Mouse (Mus musculus) small intestine, adult 2 months (tissue): Measurements from ENCODE around the gene Stim1. TPM values are rescaled to one million over a fixed set of nuclear protein-coding genes. Genes with fewer than 3 reads are reported as not detected.
"Not testable (repeated sequence)": the region's sequence is repeated elsewhere in the genome, so short reads cannot be mapped to it uniquely, and the experiment has no call there.

ENCODE experiments used
- H3K27ac ChIP-seq: fragments of 200-500 bp; 2 replicates; pipeline ENCODE4 v1.5.1; 2012; ENCODE audit warnings: low read depth, low read length, control low read depth, inconsistent platforms; ENCODE audit not compliant: insufficient read depth
- H3K27me3 ChIP-seq: fragments of 200-500 bp; 2 replicates; pipeline ENCODE4 v1.6.1; 2012; ENCODE audit warnings: mild to moderate bottlenecking, moderate library complexity, low read length, inconsistent platforms; ENCODE audit not compliant: control insufficient read depth, insufficient read depth
- H3K36me3 ChIP-seq: fragments of 200-500 bp; 2 replicates; pipeline ENCODE4 v1.6.1; 2012; ENCODE audit warnings: mild to moderate bottlenecking, low read length, control low read depth, inconsistent platforms; ENCODE audit not compliant: control insufficient read depth, insufficient read depth
- H3K4me1 ChIP-seq: fragments of 200-500 bp; 2 replicates; pipeline ENCODE4 v1.6.1; 2012; ENCODE audit warnings: low read length, inconsistent platforms, mixed read lengths; ENCODE audit not compliant: control insufficient read depth, insufficient read depth, insufficient read length
- H3K4me3 ChIP-seq: fragments of 200-500 bp; 2 replicates; pipeline ENCODE4 v1.5.1; 2012; ENCODE audit warnings: low read depth, mild to moderate bottlenecking, control low read depth, inconsistent platforms, low read length, moderate library complexity
- CTCF ChIP-seq: fragments of 200-500 bp; IDR thresholded peaks from 2 replicates; pipeline ENCODE4 v1.5.1; 2012; ENCODE audit warnings: low read depth, mild to moderate bottlenecking, control low read depth, inconsistent platforms, low read length, moderate library complexity, mixed read lengths; ENCODE audit not compliant: insufficient replicate concordance, insufficient read length; ENCODE audit errors: extremely low read depth
- POLR2A ChIP-seq: fragments of 200-500 bp; IDR thresholded peaks from 2 replicates; pipeline ENCODE4 v1.6.1; 2012; ENCODE audit warnings: low read depth, mild to moderate bottlenecking, control low read depth, inconsistent platforms, low read length, moderate library complexity
- WGBS: fragments of 180-500 bp; shearing (Covaris S2); methylation state at CpG from one replicate; pipeline ENCODE4 v1.1.7; 2018; 5-methylcytosine and 5-hydroxymethylcytosine counted together
- polyA plus RNA-seq: library from polyadenylated mRNA; depleted of rRNA; stranded (reverse); fragments of >200 nt; gene quantifications from 2 replicates; pipeline ENCODE4 v1.2.3, GENCODE M21; 2012; rRNA removed

The Stim1 gene
- polyA plus RNA-seq, 1 experiment, result 20.7 TPM

- TF ChIP-seq CTCF (no peak), POLR2A (no peak)
- Histone ChIP-seq H3K27me3 (no peaks in the 10 kb centered on the region), H3K4me3 (no peak overlapping the region), H3K36me3 (no peaks in the 10 kb centered on the region), H3K27ac (no peak overlapping the region), H3K4me1 (peaks cover 6% of the 10 kb centered on the region; the same call in 1 of the 2 replicates)
- WGBS, result 28% methylated on average over 5 of the region's 5 CpGs
These were observed 211.9 kb downstream of the Stim1 start for GRCm38 (mm10) chr7:102479368-102480078.

- WGBS, result 64% methylated on average over 4 of the region's 4 CpGs
- TF ChIP-seq POLR2A, result no peak
- TF ChIP-seq CTCF, result no peak
- no peaks in the 10 kb centered on the region for H3K36me3 ChIP-seq
These were observed 213.2 kb downstream of the Stim1 start for GRCm38 (mm10) chr7:102480821-102481220.

GRCm38 (mm10) chr7:102481579-102481978 lies 214.0 kb downstream of the Stim1 start, which contains the start of gene Olfr543:
TSS of gene Olfr543 (minus strand) at chr7:102481679.
- H3K4me1 ChIP-seq, result peaks cover 6% of the 10 kb centered on the region; the same call in 1 of the 2 replicates
- 92% methylated on average over 4 of the region's 4 CpGs for WGBS
- no peak within 1 kb of the TSS for H3K4me3 ChIP-seq
- no peak for TF ChIP-seq POLR2A
- no peak for TF ChIP-seq CTCF
- no peak within 1 kb of the TSS for H3K27ac ChIP-seq
- H3K36me3 ChIP-seq, result no peaks in the 10 kb centered on the region
- no peaks in the 10 kb centered on the region for H3K27me3 ChIP-seq

More at GRCm38 (mm10) chr7:102480821-102481220, 213.2 kb downstream of the Stim1 start:
- H3K4me3 ChIP-seq, result no peak overlapping the region
- H3K4me1 ChIP-seq, result peaks cover 6% of the 10 kb centered on the region; the same call in 1 of the 2 replicates
- no peaks in the 10 kb centered on the region for H3K27me3 ChIP-seq
- H3K27ac ChIP-seq, result no peak overlapping the region

- no peak for TF ChIP-seq CTCF
- no peak for TF ChIP-seq POLR2A
- H3K4me3 ChIP-seq, result no peak overlapping the region
- WGBS, result 79% methylated on average over 2 of the region's 2 CpGs
- no peaks in the 10 kb centered on the region for H3K36me3 ChIP-seq
- no peaks in the 10 kb centered on the region for H3K27me3 ChIP-seq
- peaks cover 6% of the 10 kb centered on the region; the same call in 1 of the 2 replicates for H3K4me1 ChIP-seq
- no peak overlapping the region for H3K27ac ChIP-seq
These were observed 216.1 kb downstream of the Stim1 start for GRCm38 (mm10) chr7:102483665-102484064.

- WGBS, result 56% methylated on average over 8 of the region's 8 CpGs
- not testable (repeated sequence) for H3K4me1 ChIP-seq, H3K27ac ChIP-seq, H3K27me3 ChIP-seq, H3K36me3 ChIP-seq, H3K4me3 ChIP-seq
These were observed 217.2 kb downstream of the Stim1 start for GRCm38 (mm10) chr7:102484766-102485165.

- TF ChIP-seq CTCF, result no peak
- no peak for TF ChIP-seq POLR2A
- 33% methylated on average over 1 of the region's 1 CpGs for WGBS
- no peaks in the 10 kb centered on the region for H3K4me1 ChIP-seq
These were observed 218.5 kb downstream of the Stim1 start for GRCm38 (mm10) chr7:102486105-102486504.

More at GRCm38 (mm10) chr7:102486105-102486504, 218.5 kb downstream of the Stim1 start:
- no peaks in the 10 kb centered on the region for H3K36me3 ChIP-seq
- no peaks in the 10 kb centered on the region for H3K27me3 ChIP-seq
- H3K4me3 ChIP-seq, result no peak overlapping the region
- no peak overlapping the region for H3K27ac ChIP-seq

Other genes with a start within 250 kb of the Stim1 start
- 6.2 and 11.2 TPM in 2 replicates for gene Il18bp, start 249.1 kb upstream of the Stim1 start, polyA plus RNA-seq
- gene Rnf121, start 202.3 kb upstream of the Stim1 start, polyA plus RNA-seq, result 16.1 and 26.0 TPM in 2 replicates
- 4.5 and 8.3 TPM in 2 replicates for gene Xndc1, start 202.3 kb upstream of the Stim1 start, polyA plus RNA-seq
- gene Xntrpc, start 202.1 kb upstream of the Stim1 start, polyA plus RNA-seq, result 0.88 and 1.6 TPM in 2 replicates
- gene Trpc2, start 184.7 kb upstream of the Stim1 start, polyA plus RNA-seq, result 0.28 and 0.89 TPM in 2 replicates
- not detected in 2 replicates for gene Art1, start 166.1 kb upstream of the Stim1 start, polyA plus RNA-seq
- 0.17 and 0.28 TPM in 2 replicates for gene Art5, start 158.3 kb upstream of the Stim1 start, polyA plus RNA-seq
- gene Chrna10, start 151.0 kb upstream of the Stim1 start, polyA plus RNA-seq, result 0.18 and 0.23 TPM in 2 replicates
- gene Nup98, start 57.6 kb upstream of the Stim1 start, polyA plus RNA-seq, result 5.2 and 12.2 TPM in 2 replicates
- 49.6 and 58.0 TPM in 2 replicates for gene Pgap2, start 57.6 kb upstream of the Stim1 start, polyA plus RNA-seq
- gene Rhog, start 11.8 kb upstream of the Stim1 start, polyA plus RNA-seq, result 74.5 and 165 TPM in 2 replicates
- gene Rrm1, start 173.9 kb downstream of the Stim1 start, polyA plus RNA-seq, result 2.2 and 4.0 TPM in 2 replicates
- gene Olfr543, start 213.9 kb downstream of the Stim1 start, polyA plus RNA-seq, result not detected in 2 replicates
- gene Olfr544, start 220.5 kb downstream of the Stim1 start, polyA plus RNA-seq, result not detected in 2 replicates
- gene Olfr545, start 231.8 kb downstream of the Stim1 start, polyA plus RNA-seq, result not detected in 2 replicates